Mouse (Mus musculus): ENCODE measurements around the gene Idh1. TPM values are rescaled to one million over a fixed set of nuclear protein-coding genes. Genes with fewer than 3 reads are reported as not detected.

Idh1 gene
- total RNA-seq, 1 experiment = 51.1 TPM

- H3K36me3 ChIP-seq (ENCODE audit: control insufficient read depth, insufficient read depth, low read length, poor library complexity, severe bottlenecking) = no peaks in the 10 kb centered on the region
- in situ Hi-C loops (cut with MboI; ENCODE audit: low sequenced_read_pairs in 2 of 2, unreplicated experiment in 2 of 2) = no loop called here
- H3K4me1 ChIP-seq (ENCODE audit: control insufficient read depth in 2 of 2, insufficient read depth in 2 of 2, low read length in 2 of 2, poor library complexity in 1 of 2) = peaks cover 4 to 6% of the 10 kb centered on the region in 2 experiments; a peak in 2 of 4 replicates
- DNase-seq (ENCODE audit: low read depth, low spot score) = no peak
- peak overlapping the region; percentile 33; the same call in 1 of the 2 replicates for H3K9ac ChIP-seq (ENCODE audit: insufficient read depth, low read depth, low read length, poor library complexity, severe bottlenecking)
- no peaks in the 10 kb centered on the region for H3K9me3 ChIP-seq (ENCODE audit: control insufficient read depth, insufficient read depth, low read depth, low read length)
- no peak overlapping the region; the same call in 1 of the 2 replicates for H3K27ac ChIP-seq (ENCODE audit: insufficient read depth, low read depth, low read length, poor library complexity, severe bottlenecking)
- peak overlapping the region; percentile 63 to 78 for H3K4me3 ChIP-seq (ENCODE audit: insufficient read depth in 1 of 2, low read depth in 1 of 2, low read length in 2 of 2, poor library complexity in 1 of 2, severe bottlenecking in 1 of 2)
- TF ChIP-seq HCFC1 (IDR thresholded peaks at IDR 0.05; ENCODE audit: borderline replicate concordance, insufficient read depth, low read length) = no peak
- no peak for TF ChIP-seq ZNF384 (IDR thresholded peaks at IDR 0.05; ENCODE audit: low read depth, low read length)
- no peak for TF ChIP-seq CHD2 (IDR thresholded peaks at IDR 0.05; ENCODE audit: low read depth, low read length)
- no peak for TF ChIP-seq MAFK (IDR thresholded peaks at IDR 0.05; ENCODE audit: insufficient read depth, low read depth, low read length)
- no peak for TF ChIP-seq ZC3H11A (IDR thresholded peaks at IDR 0.05; ENCODE audit: borderline replicate concordance, low read depth, low read length)
These were observed 635 bp downstream of the Idh1 start for GRCm38 (mm10) chr1:65185524-65186205.

- Histone ChIP-seq H3K27ac (ENCODE audit: insufficient read depth, low read depth, low read length, poor library complexity, severe bottlenecking) (no peak overlapping the region), H3K4me1 (ENCODE audit: control insufficient read depth in 2 of 2, insufficient read depth in 2 of 2, low read length in 2 of 2, poor library complexity in 1 of 2) (peaks cover 4 to 6% of the 10 kb centered on the region in 2 experiments; a peak in 2 of 4 replicates), H3K9me3 (ENCODE audit: control insufficient read depth, insufficient read depth, low read depth, low read length) (no peaks in the 10 kb centered on the region), H3K36me3 (ENCODE audit: control insufficient read depth, insufficient read depth, low read length, poor library complexity, severe bottlenecking) (no peaks in the 10 kb centered on the region), H3K9ac (ENCODE audit: insufficient read depth, low read depth, low read length, poor library complexity, severe bottlenecking) (no peak overlapping the region), H3K4me3 (ENCODE audit: insufficient read depth in 1 of 2, low read depth in 1 of 2, low read length in 2 of 2, poor library complexity in 1 of 2, severe bottlenecking in 1 of 2) (no peak overlapping the region)
- TF ChIP-seq CHD2 (IDR thresholded peaks at IDR 0.05; ENCODE audit: low read depth, low read length) (no peak), MAFK (IDR thresholded peaks at IDR 0.05; ENCODE audit: insufficient read depth, low read depth, low read length) (no peak), ZC3H11A (IDR thresholded peaks at IDR 0.05; ENCODE audit: borderline replicate concordance, low read depth, low read length) (no peak), HCFC1 (IDR thresholded peaks at IDR 0.05; ENCODE audit: borderline replicate concordance, insufficient read depth, low read length) (no peak), ZNF384 (IDR thresholded peaks at IDR 0.05; ENCODE audit: low read depth, low read length) (no peak)
- no peak for DNase-seq (ENCODE audit: low read depth, low spot score)
- in situ Hi-C loops (cut with MboI; ENCODE audit: low sequenced_read_pairs in 2 of 2, unreplicated experiment in 2 of 2) = no loop called here
These were observed 1.3 kb downstream of the Idh1 start for GRCm38 (mm10) chr1:65185011-65185410.

GRCm38 (mm10) chr1:65183994-65184393 is 2.3 kb downstream of the Idh1 start:
- no peaks in the 10 kb centered on the region for H3K36me3 ChIP-seq (ENCODE audit: control insufficient read depth, insufficient read depth, low read length, poor library complexity, severe bottlenecking)
- no peak overlapping the region for H3K4me3 ChIP-seq (ENCODE audit: insufficient read depth in 1 of 2, low read depth in 1 of 2, low read length in 2 of 2, poor library complexity in 1 of 2, severe bottlenecking in 1 of 2)
- peak; percentile 62; the same call in 1 of the 2 replicates for TF ChIP-seq ZNF384 (IDR thresholded peaks at IDR 0.05; ENCODE audit: low read depth, low read length)
- no peak for TF ChIP-seq HCFC1 (IDR thresholded peaks at IDR 0.05; ENCODE audit: borderline replicate concordance, insufficient read depth, low read length)
- H3K9me3 ChIP-seq (ENCODE audit: control insufficient read depth, insufficient read depth, low read depth, low read length) = no peaks in the 10 kb centered on the region
- in situ Hi-C loops (cut with MboI; ENCODE audit: low sequenced_read_pairs in 2 of 2, unreplicated experiment in 2 of 2) = no loop called here
- H3K4me1 ChIP-seq (ENCODE audit: control insufficient read depth in 2 of 2, insufficient read depth in 2 of 2, low read length in 2 of 2, poor library complexity in 1 of 2) = peaks cover 4 to 6% of the 10 kb centered on the region in 2 experiments; a peak in 2 of 4 replicates
- H3K9ac ChIP-seq (ENCODE audit: insufficient read depth, low read depth, low read length, poor library complexity, severe bottlenecking) = no peak overlapping the region
- DNase-seq (ENCODE audit: low read depth, low spot score) = no peak
- H3K27ac ChIP-seq (ENCODE audit: insufficient read depth, low read depth, low read length, poor library complexity, severe bottlenecking) = no peak overlapping the region

GRCm38 (mm10) chr1:65181459-65181858 is 4.8 kb downstream of the Idh1 start:
- H3K4me1 ChIP-seq (ENCODE audit: control insufficient read depth in 2 of 2, insufficient read depth in 2 of 2, low read length in 2 of 2, poor library complexity in 1 of 2) = peaks cover 3% of the 10 kb centered on the region in 2 experiments; a peak in 3 of 4 replicates
- no peak overlapping the region for H3K4me3 ChIP-seq (ENCODE audit: insufficient read depth in 1 of 2, low read depth in 1 of 2, low read length in 2 of 2, poor library complexity in 1 of 2, severe bottlenecking in 1 of 2)
- no peak for DNase-seq (ENCODE audit: low read depth, low spot score)
- in situ Hi-C loops (cut with MboI; ENCODE audit: low sequenced_read_pairs in 2 of 2, unreplicated experiment in 2 of 2) = no loop called here
- no peaks in the 10 kb centered on the region for H3K9me3 ChIP-seq (ENCODE audit: control insufficient read depth, insufficient read depth, low read depth, low read length)
- no peak overlapping the region for H3K9ac ChIP-seq (ENCODE audit: insufficient read depth, low read depth, low read length, poor library complexity, severe bottlenecking)
- H3K36me3 ChIP-seq (ENCODE audit: control insufficient read depth, insufficient read depth, low read length, poor library complexity, severe bottlenecking) = no peaks in the 10 kb centered on the region
- TF ChIP-seq HCFC1 (IDR thresholded peaks at IDR 0.05; ENCODE audit: borderline replicate concordance, insufficient read depth, low read length) = no peak
- TF ChIP-seq ZC3H11A (IDR thresholded peaks at IDR 0.05; ENCODE audit: borderline replicate concordance, low read depth, low read length) = no peak
- TF ChIP-seq MAFK (IDR thresholded peaks at IDR 0.05; ENCODE audit: insufficient read depth, low read depth, low read length) = no peak
- TF ChIP-seq CHD2 (IDR thresholded peaks at IDR 0.05; ENCODE audit: low read depth, low read length) = no peak
- TF ChIP-seq ZNF384 (IDR thresholded peaks at IDR 0.05; ENCODE audit: low read depth, low read length) = no peak
- H3K27ac ChIP-seq (ENCODE audit: insufficient read depth, low read depth, low read length, poor library complexity, severe bottlenecking) = no peak overlapping the region

All from ES-E14 (cell line).